Mouse (Mus musculus): ENCODE results near the gene Psenen. TPM values are rescaled to one million over a fixed set of nuclear protein-coding genes. Genes with fewer than 3 reads are reported as not detected.

Gene Psenen
- polyA plus RNA-seq, 2 experiments: 136 to 141 TPM

DNA sequence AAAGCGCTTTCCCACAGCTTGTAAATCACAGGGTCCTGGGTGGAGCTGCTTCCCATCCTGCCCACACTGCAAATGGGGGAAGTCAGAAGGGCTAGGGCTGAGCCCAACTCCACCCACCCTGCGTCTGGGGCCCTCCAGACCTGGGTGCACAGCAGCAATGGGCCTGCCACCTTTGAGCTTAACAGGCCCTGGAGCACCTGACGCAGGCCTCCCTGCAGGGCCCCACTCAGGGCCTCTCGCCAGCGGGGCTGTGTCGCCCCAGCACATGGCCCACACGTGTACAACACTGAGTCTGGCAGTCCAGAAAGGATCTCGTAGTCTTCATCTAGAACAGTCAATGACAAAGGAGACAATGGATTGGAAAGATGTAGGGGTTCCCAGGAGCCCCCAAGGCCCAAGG is 16.5 kb upstream of the Psenen start:
- Histone ChIP-seq H3K4me2 (replicated peaks; ENCODE audit: low read depth, low read length, severe bottlenecking) (no peak overlapping the region), H3K4me3 (replicated peaks; ENCODE audit: low read length) (no peak overlapping the region), H3K27ac (replicated peaks; ENCODE audit: low read depth, low read length) (no peak overlapping the region), H3K36me3 (ENCODE audit: control insufficient read depth, insufficient read depth, low read length) (peaks cover 100% of the 10 kb centered on the region), H3K9me3 (ENCODE audit: control insufficient read depth, low read length) (no peaks in the 10 kb centered on the region), H3K4me1 (ENCODE audit: control insufficient read depth, insufficient read depth, low read length) (no peaks in the 10 kb centered on the region), H3K9ac (ENCODE audit: low read depth, low read length, severe bottlenecking) (no peak overlapping the region), H3K27me3 (ENCODE audit: control insufficient read depth, insufficient read depth, low read length) (no peaks in the 10 kb centered on the region)
- DNase-seq (ENCODE audit: low spot score) (no peak), ATAC-seq (ENCODE audit: low FRiP score, low read depth) (no peak)
- no peak for TF ChIP-seq POLR2A (IDR thresholded peaks at IDR 0.05; ENCODE audit: borderline replicate concordance, extremely low read depth, insufficient read depth, insufficient read length)
- 92% methylated on average over 8 of the region's 8 CpGs for WGBS

DNA sequence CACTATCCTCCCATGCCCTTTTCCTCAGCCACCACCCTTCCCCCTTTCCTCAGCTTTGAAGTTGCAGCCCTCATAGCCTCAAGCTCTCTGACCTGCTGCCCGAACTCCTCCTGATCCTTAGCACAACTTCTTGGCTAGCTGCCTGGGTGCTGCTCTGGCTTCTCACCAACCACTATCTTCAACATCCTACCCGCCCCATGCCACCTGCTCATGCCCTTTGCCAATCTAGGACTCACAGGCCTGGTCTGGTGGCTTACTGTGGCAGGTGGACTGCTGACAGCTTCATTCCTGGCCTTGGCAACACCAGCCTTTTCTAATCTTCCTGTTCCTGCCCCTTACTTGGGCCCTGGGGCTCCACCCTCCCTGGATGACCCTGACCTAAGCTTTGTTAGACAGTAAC is 9.5 kb upstream of the Psenen start:
- no peaks in the 10 kb centered on the region for H3K4me1 ChIP-seq (ENCODE audit: control insufficient read depth, insufficient read depth, low read length)

GRCm38 (mm10) chr7:30572389-30572788 is 9.0 kb upstream of the Psenen start:
- Histone ChIP-seq H3K4me2 (replicated peaks; ENCODE audit: low read depth, low read length, severe bottlenecking) (no peak overlapping the region), H3K27ac (replicated peaks; ENCODE audit: low read depth, low read length) (no peak overlapping the region), H3K9me3 (ENCODE audit: control insufficient read depth, low read length) (no peaks in the 10 kb centered on the region), H3K9ac (ENCODE audit: low read depth, low read length, severe bottlenecking) (no peak overlapping the region), H3K36me3 (ENCODE audit: control insufficient read depth, insufficient read depth, low read length) (peaks cover 95% of the 10 kb centered on the region), H3K4me1 (ENCODE audit: control insufficient read depth, insufficient read depth, low read length) (no peaks in the 10 kb centered on the region), H3K4me3 (replicated peaks; ENCODE audit: low read length) (no peak overlapping the region), H3K27me3 (ENCODE audit: control insufficient read depth, insufficient read depth, low read length) (no peaks in the 10 kb centered on the region)
- WGBS: 90% methylated on average over 5 of the region's 5 CpGs
- DNase-seq (ENCODE audit: low spot score): no peak
- no peak for TF ChIP-seq POLR2A (IDR thresholded peaks at IDR 0.05; ENCODE audit: borderline replicate concordance, extremely low read depth, insufficient read depth, insufficient read length)
- ATAC-seq (ENCODE audit: low FRiP score, low read depth): no peak

More for the DNA sequence above, 9.5 kb upstream of the Psenen start:
- no peak for TF ChIP-seq POLR2A (IDR thresholded peaks at IDR 0.05; ENCODE audit: borderline replicate concordance, extremely low read depth, insufficient read depth, insufficient read length)
- no peak overlapping the region for H3K4me3 ChIP-seq (replicated peaks; ENCODE audit: low read length)
- no peak for DNase-seq (ENCODE audit: low spot score)
- no peaks in the 10 kb centered on the region for H3K9me3 ChIP-seq (ENCODE audit: control insufficient read depth, low read length)
- WGBS: 83% methylated on average over 2 of the region's 2 CpGs
- H3K4me2 ChIP-seq (replicated peaks; ENCODE audit: low read depth, low read length, severe bottlenecking): no peak overlapping the region
- no peak overlapping the region for H3K9ac ChIP-seq (ENCODE audit: low read depth, low read length, severe bottlenecking)
- H3K27ac ChIP-seq (replicated peaks; ENCODE audit: low read depth, low read length): no peak overlapping the region
- H3K36me3 ChIP-seq (ENCODE audit: control insufficient read depth, insufficient read depth, low read length): peaks cover 98% of the 10 kb centered on the region
- ATAC-seq (ENCODE audit: low FRiP score, low read depth): no peak
- no peaks in the 10 kb centered on the region for H3K27me3 ChIP-seq (ENCODE audit: control insufficient read depth, insufficient read depth, low read length)

DNA sequence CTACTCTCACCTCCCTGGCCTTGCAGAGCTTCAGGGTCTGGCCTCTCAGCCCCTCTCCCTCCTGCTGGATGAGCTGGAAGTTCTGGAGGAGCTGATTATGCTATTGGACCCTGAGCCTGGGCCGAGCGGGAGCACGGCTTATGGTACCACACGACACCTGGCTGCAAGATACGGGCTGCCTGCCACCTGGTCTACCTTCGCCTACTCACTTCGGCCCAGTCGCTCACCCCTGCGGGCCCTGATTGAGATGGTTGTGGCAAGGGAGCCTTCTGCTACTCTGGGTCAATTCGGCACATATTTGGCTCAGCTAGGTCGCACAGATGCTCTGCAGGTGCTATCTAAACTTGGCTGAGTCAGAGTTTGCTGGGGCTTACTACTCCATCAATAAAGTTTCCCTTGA is 4.1 kb upstream of the Psenen start:
- peaks cover 67% of the 10 kb centered on the region for H3K36me3 ChIP-seq (ENCODE audit: control insufficient read depth, insufficient read depth, low read length)
- H3K27me3 ChIP-seq (ENCODE audit: control insufficient read depth, insufficient read depth, low read length): no peaks in the 10 kb centered on the region
- H3K9ac ChIP-seq (ENCODE audit: low read depth, low read length, severe bottlenecking): no peak overlapping the region
- H3K4me1 ChIP-seq (ENCODE audit: control insufficient read depth, insufficient read depth, low read length): peaks cover 5% of the 10 kb centered on the region; the same call in 1 of the 2 replicates
- H3K9me3 ChIP-seq (ENCODE audit: control insufficient read depth, low read length): no peaks in the 10 kb centered on the region
- no peak for DNase-seq (ENCODE audit: low spot score)
- ATAC-seq (ENCODE audit: low FRiP score, low read depth): no peak
- H3K4me2 ChIP-seq (replicated peaks; ENCODE audit: low read depth, low read length, severe bottlenecking): no peak overlapping the region
- no peak for TF ChIP-seq POLR2A (IDR thresholded peaks at IDR 0.05; ENCODE audit: borderline replicate concordance, extremely low read depth, insufficient read depth, insufficient read length)
- WGBS: 86% methylated on average over 11 of the region's 11 CpGs
- no peak overlapping the region for H3K4me3 ChIP-seq (replicated peaks; ENCODE audit: low read length)
- no peak overlapping the region for H3K27ac ChIP-seq (replicated peaks; ENCODE audit: low read depth, low read length)

- no peak overlapping the region for H3K27ac ChIP-seq (replicated peaks; ENCODE audit: low read depth, low read length)
- H3K27me3 ChIP-seq (ENCODE audit: control insufficient read depth, insufficient read depth, low read length): no peaks in the 10 kb centered on the region
- peaks cover 8% of the 10 kb centered on the region for H3K4me1 ChIP-seq (ENCODE audit: control insufficient read depth, insufficient read depth, low read length)
- DNase-seq (ENCODE audit: low spot score) (no peak), ATAC-seq (ENCODE audit: low FRiP score, low read depth) (no peak)
- H3K36me3 ChIP-seq (ENCODE audit: control insufficient read depth, insufficient read depth, low read length): peaks cover 57% of the 10 kb centered on the region
- no peak overlapping the region for H3K4me3 ChIP-seq (replicated peaks; ENCODE audit: low read length)
- H3K9ac ChIP-seq (ENCODE audit: low read depth, low read length, severe bottlenecking): no peak overlapping the region
- WGBS: 94% methylated on average over 9 of the region's 9 CpGs
- H3K4me2 ChIP-seq (replicated peaks; ENCODE audit: low read depth, low read length, severe bottlenecking): no peak overlapping the region
- H3K9me3 ChIP-seq (ENCODE audit: control insufficient read depth, low read length): no peaks in the 10 kb centered on the region
- TF ChIP-seq POLR2A (IDR thresholded peaks at IDR 0.05; ENCODE audit: borderline replicate concordance, extremely low read depth, insufficient read depth, insufficient read length): no peak
These were observed 2.6 kb upstream of the Psenen start for GRCm38 (mm10) chr7:30566033-30566432.
